Mouse (Mus musculus) hindbrain, embryonic 16.5 days (tissue): ENCODE data around the gene Msmb. TPM values are rescaled to one million over a fixed set of nuclear protein-coding genes. Genes with fewer than 3 reads are reported as not detected.
A peak's percentile ranks its signal among the peaks of the same experiment; 100 is the strongest.
"Not testable (repeated sequence)": the region's sequence is repeated elsewhere in the genome, so short reads cannot be mapped to it uniquely, and the experiment has no call there.

Source experiments
- ATAC-seq: fragments of 200-750 bp; cut with Nextera tagmentation; 2 replicates; pipeline ENCODE4 v1.8.0; 2017; ENCODE audit warnings: moderate TSS enrichment, moderate library complexity
- H3K27ac ChIP-seq: fragments of 300-500 bp; sonication (generic); 2 replicates; pipeline ENCODE4 v1.5.1; 2014; ENCODE audit warnings: low read depth, mild to moderate bottlenecking, control low read depth, low read length, moderate library complexity
- H3K27me3 ChIP-seq: fragments of 300-500 bp; sonication (generic); replicated peaks from 2 replicates; pipeline ENCODE4 v1.6.1; 2014; ENCODE audit warnings: low read length; ENCODE audit not compliant: control insufficient read depth, insufficient read depth
- H3K36me3 ChIP-seq: fragments of 300-500 bp; sonication (generic); 2 replicates; pipeline ENCODE4 v1.6.1; 2014; ENCODE audit warnings: mild to moderate bottlenecking, low read length, moderate library complexity, mixed read lengths; ENCODE audit not compliant: control insufficient read depth, insufficient read depth
- H3K4me1 ChIP-seq: fragments of 300-500 bp; sonication (generic); 2 replicates; pipeline ENCODE4 v1.6.1; 2014; ENCODE audit warnings: low read depth, low read length; ENCODE audit not compliant: control insufficient read depth, insufficient read depth
- H3K4me2 ChIP-seq: fragments of 300-500 bp; sonication (generic); 2 replicates; pipeline ENCODE4 v1.6.1; 2014; ENCODE audit warnings: mild to moderate bottlenecking, low read length, control low read depth, moderate library complexity
- H3K4me3 ChIP-seq: fragments of 300-500 bp; sonication (generic); 2 replicates; pipeline ENCODE4 v1.5.1; 2014; ENCODE audit warnings: mild to moderate bottlenecking, low read length, control low read depth, moderate library complexity
- H3K9ac ChIP-seq: fragments of 300-500 bp; sonication (generic); 2 replicates; pipeline ENCODE4 v1.6.1; 2014; ENCODE audit warnings: low read depth, mild to moderate bottlenecking, control low read depth, low read length, moderate library complexity
- H3K9me3 ChIP-seq: fragments of 300-500 bp; sonication (generic); 2 replicates; pipeline ENCODE4 v1.6.1; 2014; ENCODE audit warnings: mild to moderate bottlenecking, low read length, moderate library complexity; ENCODE audit not compliant: control insufficient read depth
- WGBS: fragments of 180-500 bp; shearing (Covaris S2); extraction: QIAGEN DNeasy Blood & Tissue Kit; methylation state at CpG from one replicate; pipeline ENCODE4 v1.1.7; 2014; 5-methylcytosine and 5-hydroxymethylcytosine counted together
- polyA plus RNA-seq: library from polyadenylated mRNA; unstranded; fragments of >200 nt; fragmentation: Nextera tagmentation; extraction: Ambion mirVana; gene quantifications from 2 replicates; pipeline ENCODE4 v1.2.1, GENCODE M21; 2015

Msmb gene
- polyA plus RNA-seq, 1 experiment from 2014 or later, result not detected

- no peak overlapping the region for H3K4me3 ChIP-seq
- no peaks in the 10 kb centered on the region for H3K4me1 ChIP-seq
- H3K27ac ChIP-seq, result no peak overlapping the region
- H3K9ac ChIP-seq, result no peak overlapping the region
- H3K9me3 ChIP-seq, result no peaks in the 10 kb centered on the region
- H3K27me3 ChIP-seq, result no peaks in the 10 kb centered on the region
- H3K4me2 ChIP-seq, result no peak overlapping the region
- WGBS, result 93% methylated on average over 6 of the region's 6 CpGs
- H3K36me3 ChIP-seq, result peaks cover 29% of the 10 kb centered on the region
- no peak for ATAC-seq
Observed at GRCm38 (mm10) chr14:32180861-32181260, 39.0 kb downstream of the Msmb start.

GRCm38 (mm10) chr14:32183846-32184245, 42.0 kb downstream of the Msmb start:
- WGBS, result 93% methylated on average over 4 of the region's 4 CpGs
- no peak for ATAC-seq
- Histone ChIP-seq H3K27me3 (no peaks in the 10 kb centered on the region), H3K4me2 (no peak overlapping the region), H3K36me3 (peaks cover 45% of the 10 kb centered on the region), H3K4me3 (no peak overlapping the region), H3K9me3 (no peaks in the 10 kb centered on the region), H3K27ac (no peak overlapping the region), H3K9ac (no peak overlapping the region), H3K4me1 (no peaks in the 10 kb centered on the region)

- H3K9ac ChIP-seq, result no peak overlapping the region
- no peaks in the 10 kb centered on the region for H3K4me1 ChIP-seq
- H3K4me2 ChIP-seq, result no peak overlapping the region
- 94% methylated on average over 6 of the region's 6 CpGs for WGBS
- H3K27me3 ChIP-seq, result no peaks in the 10 kb centered on the region
- H3K4me3 ChIP-seq, result no peak overlapping the region
- no peak overlapping the region for H3K27ac ChIP-seq
- H3K9me3 ChIP-seq, result no peaks in the 10 kb centered on the region
- ATAC-seq, result no peak
- peaks cover 30% of the 10 kb centered on the region for H3K36me3 ChIP-seq
Observed at GRCm38 (mm10) chr14:32190627-32191391, 49.0 kb downstream of the Msmb start.

- Histone ChIP-seq H3K9me3 (no peaks in the 10 kb centered on the region), H3K36me3 (peaks cover 29% of the 10 kb centered on the region), H3K4me2 (no peak overlapping the region), H3K27ac (no peak overlapping the region), H3K9ac (no peak overlapping the region), H3K4me3 (no peak overlapping the region), H3K27me3 (no peaks in the 10 kb centered on the region), H3K4me1 (no peaks in the 10 kb centered on the region)
- 94% methylated on average over 5 of the region's 5 CpGs for WGBS
- no peak for ATAC-seq
Observed at GRCm38 (mm10) chr14:32191926-32192325, 50.1 kb downstream of the Msmb start.

GRCm38 (mm10) chr14:32192437-32192836, 50.6 kb downstream of the Msmb start:
- WGBS, result 58% methylated on average over 3 of the region's 3 CpGs
- peaks cover 26% of the 10 kb centered on the region for H3K36me3 ChIP-seq
- no peak overlapping the region for H3K27ac ChIP-seq
- H3K9me3 ChIP-seq, result no peaks in the 10 kb centered on the region
- ATAC-seq, result no peak
- H3K4me3 ChIP-seq, result no peak overlapping the region
- H3K27me3 ChIP-seq, result no peaks in the 10 kb centered on the region
- no peak overlapping the region for H3K9ac ChIP-seq
- no peaks in the 10 kb centered on the region for H3K4me1 ChIP-seq
- no peak overlapping the region for H3K4me2 ChIP-seq

GRCm38 (mm10) chr14:32193557-32193956, 51.7 kb downstream of the Msmb start:
- H3K9ac ChIP-seq, H3K27ac ChIP-seq, H3K27me3 ChIP-seq, H3K4me3 ChIP-seq, ATAC-seq, H3K4me2 ChIP-seq, H3K4me1 ChIP-seq, H3K9me3 ChIP-seq: not testable (repeated sequence)
- H3K36me3 ChIP-seq, result peaks cover 27% of the 10 kb centered on the region
- 81% methylated on average over 5 of the region's 5 CpGs for WGBS

- Histone ChIP-seq H3K4me2 (peak overlapping the region; percentile 77), H3K27ac (no peak overlapping the region), H3K36me3 (peaks cover 13% of the 10 kb centered on the region), H3K27me3 (no peaks in the 10 kb centered on the region), H3K4me1 (peaks cover 25% of the 10 kb centered on the region), H3K9ac (peak overlapping the region; percentile 65), H3K9me3 (no peaks in the 10 kb centered on the region), H3K4me3 (peak overlapping the region; percentile 98)
- ATAC-seq, result peak; percentile 60
- WGBS, result under 1% methylated on average over 25 of the region's 26 CpGs
Observed at GRCm38 (mm10) chr14:32201354-32201753, 59.5 kb downstream of the Msmb start.

GRCm38 (mm10) chr14:32201791-32202451, 60.1 kb downstream of the Msmb start, which contains the start of the genes Timm23 and Parg:
Gene Timm23, minus strand, starts transcription at chr14:32201898.
Gene Parg, plus strand, starts transcription at chr14:32201949.
- Histone ChIP-seq H3K4me2 (peak within 1 kb of the TSS; percentile 95), H3K36me3 (peaks cover 10% of the 10 kb centered on the region), H3K4me1 (peaks cover 25% of the 10 kb centered on the region), H3K27ac (peak within 1 kb of the TSS; percentile 81), H3K9ac (peak within 1 kb of the TSS; percentile 97), H3K9me3 (no peaks in the 10 kb centered on the region), H3K4me3 (peak within 1 kb of the TSS; percentile 98), H3K27me3 (no peaks in the 10 kb centered on the region)
- WGBS, result under 1% methylated on average over 54 of the region's 77 CpGs
- peak; percentile 97 for ATAC-seq
